In the genomic region with DNA sequence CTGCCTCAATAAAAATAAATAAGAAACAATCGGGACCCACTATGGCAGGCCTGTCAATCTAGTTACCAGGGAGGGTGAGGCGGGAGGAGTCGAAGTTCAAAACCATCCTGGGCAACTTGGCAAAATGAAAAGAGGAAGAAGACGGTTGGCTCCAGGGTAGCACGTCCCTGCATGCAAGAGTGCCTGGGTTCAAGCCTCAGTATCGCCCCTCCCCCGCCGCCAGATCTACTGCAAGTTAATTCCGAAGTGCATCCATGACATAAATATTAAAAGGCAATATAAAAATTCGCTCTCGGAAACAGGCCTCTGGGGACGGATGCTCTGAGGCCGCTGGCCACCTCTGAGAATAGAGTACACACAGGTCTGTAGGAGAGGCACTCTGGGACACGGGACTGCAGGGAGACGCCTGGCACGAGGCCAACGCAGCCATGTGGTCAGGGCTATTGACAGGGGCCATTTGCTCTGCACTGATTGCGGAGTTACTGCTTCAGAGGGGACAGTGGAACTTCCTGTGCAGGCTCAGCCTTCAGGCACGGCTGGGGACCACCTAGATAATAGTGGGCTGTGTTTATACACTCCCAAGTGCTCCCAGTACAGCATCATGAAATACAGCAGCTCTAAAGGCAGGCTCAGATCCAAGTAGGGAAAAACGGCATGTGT, we compare ENCODE assay signal across 8 mouse cellular contexts. TPM values are rescaled to one million over a fixed set of nuclear protein-coding genes. Genes with fewer than 3 reads are reported as not detected.
DNase-seq lines count a peak whose midpoint lies in the region; TF ChIP-seq lines count a peak whose summit lies in the region.

No protein-coding gene starts in this region.

- 53% methylated on average over 20 of the region's 20 CpGs for WGBS in thymus, adult 2 months

- H3K27me3 ChIP-seq in megakaryocyte, embryonic 14.5 days (replicated peaks) = peaks cover 33% of the 10 kb centered on the region
- H3K27me3 ChIP-seq in thymus, adult 2 months (ENCODE audit: control insufficient read depth, insufficient read depth, low read length) = no peaks in the 10 kb centered on the region; the same call in 1 of the 2 replicates

- TF ChIP-seq CTCF in thymus, adult 2 months (IDR thresholded peaks at IDR 0.05; ENCODE audit: borderline replicate concordance, control insufficient read depth, extremely low read depth, insufficient read depth, low read length, poor library complexity) = no peak

- no peak overlapping the region for H3K27ac ChIP-seq in thymus, adult 2 months (ENCODE audit: control insufficient read depth, insufficient read depth, low read length)

- H3K36me3 ChIP-seq in megakaryocyte, embryonic 14.5 days (replicated peaks; ENCODE audit: low read length) = peaks cover 60% of the 10 kb centered on the region
- H3K36me3 ChIP-seq in thymus, adult 2 months (ENCODE audit: control insufficient read depth, insufficient read depth, low read length) = no peaks in the 10 kb centered on the region

- intact Hi-C loops in heart, postnatal 14 days (cut with DNase I) = no loop called here

- peaks cover 7% of the 10 kb centered on the region; the same call in 1 of the 2 replicates for H3K9me3 ChIP-seq in megakaryocyte, embryonic 14.5 days

- peaks cover 94% of the 10 kb centered on the region for H3K4me1 ChIP-seq in megakaryocyte, embryonic 14.5 days
- peaks cover 79% of the 10 kb centered on the region for H3K4me1 ChIP-seq in thymus, adult 2 months (replicated peaks; ENCODE audit: control insufficient read depth, insufficient read depth, low read length)

- no peak for TF ChIP-seq POLR2A in thymus, adult 2 months (IDR thresholded peaks at IDR 0.05; ENCODE audit: control insufficient read depth, extremely low read depth, insufficient read depth, low read length, poor library complexity)

- peak; percentile 69 for DNase-seq in right cerebral cortex, postnatal 4 days
- DNase-seq in right cerebral cortex, adult 2 months (ENCODE audit: low spot score in 2 of 2) = no peak
- DNase-seq in embryo, embryonic 10.5 days (ENCODE audit: low spot score) = peak; percentile 57
- peak; percentile 75 to 81 for DNase-seq in heart, postnatal 14 days
- DNase-seq in kidney, postnatal 4 days = peak; percentile 92 to 94
- DNase-seq in testis, postnatal 10 days (ENCODE audit: low spot score) = peak; percentile 84
- no peak for DNase-seq in thymus, adult 2 months

- peak overlapping the region; percentile 62 for H3K4me3 ChIP-seq in megakaryocyte, embryonic 14.5 days (replicated peaks)
- H3K4me3 ChIP-seq in thymus, adult 2 months (ENCODE audit: control insufficient read depth, insufficient read depth, low read length) = no peak overlapping the region

RNA-seq across cellular contexts. Expression of a gene that starts 8.9 kb away (rescaled TPM):
- total RNA-seq in heart, postnatal 14 days (2021) = 10 to 100 TPM; 26.1 to 29.3 TPM
- 413 and 593 TPM in 2 replicates for polyA plus RNA-seq in megakaryocyte, embryonic 14.5 days (2012; ENCODE audit: insufficient read depth, low replicate concordance)
- polyA plus RNA-seq in thymus, adult 2 months (2012; rRNA removed) = 428 and 476 TPM in 2 replicates

RNA-seq across cellular contexts. Expression of a gene that starts 30.6 kb away (rescaled TPM):
- 1 to 10 TPM; 3.7 TPM for total RNA-seq in heart, postnatal 14 days (2021)
- 5.2 and 14.1 TPM in 2 replicates for polyA plus RNA-seq in megakaryocyte, embryonic 14.5 days (2012; ENCODE audit: insufficient read depth, low replicate concordance)
- 41.8 and 51.0 TPM in 2 replicates for polyA plus RNA-seq in thymus, adult 2 months (2012; rRNA removed)

RNA-seq across cellular contexts. Expression of a gene that starts 53.2 kb away (rescaled TPM):
- total RNA-seq in heart, postnatal 14 days (2021) = 10 to 100 TPM; 11.6 to 14.6 TPM
- 1.7 and 2.0 TPM in 2 replicates for polyA plus RNA-seq in megakaryocyte, embryonic 14.5 days (2012; ENCODE audit: insufficient read depth, low replicate concordance)
- polyA plus RNA-seq in thymus, adult 2 months (2012; rRNA removed) = 13.9 and 14.0 TPM in 2 replicates

Comparison
In these comparisons a context has a peak if more than half of its experiments do, and no peak if none do; other contexts are left out.
1. DNase-seq: peak in right cerebral cortex, postnatal 4 days (single experiment), embryo, embryonic 10.5 days (single experiment), heart, postnatal 14 days (2 of 2), kidney, postnatal 4 days (2 of 2) and testis, postnatal 10 days (single experiment); none in right cerebral cortex, adult 2 months (0 of 2) and thymus, adult 2 months (single experiment).